Mouse (Mus musculus): Measurements from ENCODE around the gene Zfp661.
"Not testable (repeated sequence)": the region's sequence is repeated elsewhere in the genome, so short reads cannot be mapped to it uniquely, and the experiment has no call there.

Zfp661 gene

DNA sequence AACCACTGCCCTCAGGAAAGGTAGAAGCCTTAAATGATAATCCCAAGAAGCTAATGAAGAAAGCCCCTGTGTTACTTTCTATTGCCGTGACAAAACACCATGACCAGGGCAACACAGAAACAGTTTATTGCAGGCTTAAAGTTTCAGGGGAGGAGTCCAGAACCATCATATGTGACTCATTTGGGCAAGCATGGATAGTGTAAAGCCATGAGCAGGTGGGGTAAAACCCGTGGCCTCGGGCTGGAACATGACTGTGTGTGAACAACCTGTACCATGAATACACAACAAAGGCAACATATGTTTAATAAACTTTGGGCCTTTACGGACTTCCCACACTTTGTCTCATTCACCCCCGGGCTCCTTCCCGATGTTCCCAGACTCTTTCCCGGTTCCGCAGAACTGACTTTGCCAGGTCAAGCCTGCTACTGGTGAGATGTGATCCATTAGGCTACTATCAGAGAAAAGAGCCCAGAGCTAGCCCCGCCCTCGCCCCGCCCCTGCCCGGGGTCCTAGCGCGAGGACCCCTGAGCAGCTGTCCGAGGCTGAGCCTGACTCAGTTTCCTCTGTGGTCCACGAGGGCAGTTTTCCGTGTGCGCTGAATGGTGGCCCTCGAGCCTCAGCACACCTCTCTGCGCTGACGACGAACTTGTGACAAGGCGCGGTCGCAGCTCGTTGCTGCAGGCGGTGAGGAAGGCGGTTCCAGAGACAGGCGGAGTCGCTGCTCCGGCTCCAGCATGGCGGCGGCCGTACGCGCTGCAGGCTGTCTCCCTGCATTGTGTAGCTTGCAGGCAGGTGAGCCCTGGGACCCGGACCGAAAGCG is at the start of gene Zfp661, which contains the start of gene Mrps5:
TSS of gene Zfp661 (minus strand) at position 401 of the 820 bp plus-strand sequence.
TSS of gene Mrps5 (plus strand) at position 529 of the 820 bp plus-strand sequence.
- peak; percentile 85 for DNase-seq

- DNase-seq, result no peak
These were observed 48.7 kb upstream of the Zfp661 start for GRCm38 (mm10) chr2:127635581-127635980.

- no peak for DNase-seq
These were observed 45.7 kb upstream of the Zfp661 start for GRCm38 (mm10) chr2:127632601-127633000.

- DNase-seq, result no peak
These were observed 41.2 kb upstream of the Zfp661 start for GRCm38 (mm10) chr2:127627990-127628570.

DNA sequence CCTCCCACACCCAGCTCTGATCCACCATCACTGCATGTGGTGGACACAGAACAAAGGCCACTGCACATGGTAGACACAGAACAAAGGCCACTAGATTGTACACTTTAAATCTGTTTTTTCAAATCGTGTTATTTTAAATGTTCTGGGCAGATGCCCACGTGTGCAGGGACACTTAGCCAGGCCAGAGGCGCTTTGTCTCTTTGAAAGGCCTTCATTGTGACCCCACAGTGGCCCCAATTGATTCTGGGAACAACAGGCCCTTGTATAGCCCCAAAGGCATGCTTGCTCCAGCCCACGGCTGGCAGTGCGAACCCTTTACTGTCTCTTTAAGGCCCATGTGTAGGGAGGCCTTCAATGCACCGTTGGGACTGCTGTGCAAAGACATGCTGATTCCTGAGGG is 40.5 kb upstream of the Zfp661 start:
- no peak for DNase-seq

GRCm38 (mm10) chr2:127625659-127626058 is 38.8 kb upstream of the Zfp661 start:
- no peak for DNase-seq

- DNase-seq, result no peak
These were observed 37.9 kb upstream of the Zfp661 start for GRCm38 (mm10) chr2:127624786-127625185.

GRCm38 (mm10) chr2:127622065-127622464 is 35.2 kb upstream of the Zfp661 start:
- DNase-seq, result no peak

GRCm38 (mm10) chr2:127619311-127619710 is 32.4 kb upstream of the Zfp661 start:
- DNase-seq, result no peak

GRCm38 (mm10) chr2:127612288-127612687 is 25.4 kb upstream of the Zfp661 start:
- DNase-seq, result no peak

DNA sequence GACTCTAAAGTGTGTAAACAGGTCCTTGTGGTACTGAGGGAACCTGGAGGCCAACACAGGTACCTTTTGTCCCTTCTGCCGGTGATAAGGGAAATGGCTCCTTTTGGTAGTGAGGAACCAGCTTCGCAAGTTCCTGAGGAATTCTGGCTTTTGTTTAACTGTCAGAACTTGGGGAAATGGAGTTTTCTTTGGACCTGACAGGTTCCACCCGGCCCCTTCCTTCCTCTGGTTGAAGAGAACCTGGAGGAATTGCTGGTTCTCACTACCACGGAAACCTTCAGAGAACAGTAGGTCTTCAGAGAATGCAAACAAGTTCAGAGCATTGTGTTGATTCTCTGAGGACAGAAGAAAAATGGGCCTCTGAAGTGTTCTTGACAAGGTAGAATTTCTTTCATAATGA is 24.5 kb upstream of the Zfp661 start:
- no peak for DNase-seq

- no peak for DNase-seq
These were observed 22.1 kb upstream of the Zfp661 start for GRCm38 (mm10) chr2:127608986-127609385.

- DNase-seq, result no peak
These were observed 21.3 kb upstream of the Zfp661 start for GRCm38 (mm10) chr2:127608234-127608633.

- no peak for DNase-seq
These were observed 18.3 kb upstream of the Zfp661 start for GRCm38 (mm10) chr2:127605203-127605602.

- DNase-seq, result not testable (repeated sequence)
These were observed 16.5 kb upstream of the Zfp661 start for GRCm38 (mm10) chr2:127603383-127603782.

DNA sequence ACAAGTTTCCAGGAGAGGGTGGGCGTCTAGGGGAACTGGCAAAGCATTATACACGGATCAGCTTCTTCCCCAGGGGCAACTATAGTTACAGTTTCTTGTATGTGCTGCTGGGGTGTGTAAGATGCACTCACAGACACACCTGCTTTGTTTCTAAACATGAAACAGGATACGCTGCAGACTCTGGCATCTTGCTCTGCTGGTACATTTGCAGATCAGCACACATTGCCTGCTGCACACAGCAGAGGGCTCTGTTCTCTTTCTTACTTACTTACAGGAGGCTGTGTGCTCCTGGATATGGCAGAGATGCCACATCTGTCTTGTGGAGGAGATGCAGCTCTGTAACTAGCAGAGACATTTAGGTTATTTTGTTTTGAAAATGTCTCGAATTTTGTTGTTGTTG is 3.9 kb upstream of the Zfp661 start:
- DNase-seq, result no peak

DNA sequence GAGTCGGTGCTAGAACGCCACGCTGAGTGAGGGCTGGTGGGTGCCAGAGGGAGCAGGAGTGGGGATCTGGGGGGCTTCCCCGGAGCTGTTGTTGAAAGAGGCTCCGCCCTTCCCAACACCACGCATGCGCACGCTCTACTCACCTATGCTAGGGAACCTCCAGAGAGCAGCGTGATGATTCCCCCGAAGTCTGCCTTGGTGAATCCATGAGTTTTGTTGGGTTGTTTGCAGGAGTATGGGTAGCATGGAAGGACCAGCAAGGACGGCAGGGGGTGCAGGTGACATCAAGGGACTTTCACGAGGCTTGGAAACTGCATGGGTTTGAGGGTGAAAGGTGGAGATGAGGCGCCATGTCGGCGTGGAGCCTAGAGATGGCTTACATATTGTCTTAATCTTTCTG is 3.3 kb upstream of the Zfp661 start:
- no peak for DNase-seq

DNA sequence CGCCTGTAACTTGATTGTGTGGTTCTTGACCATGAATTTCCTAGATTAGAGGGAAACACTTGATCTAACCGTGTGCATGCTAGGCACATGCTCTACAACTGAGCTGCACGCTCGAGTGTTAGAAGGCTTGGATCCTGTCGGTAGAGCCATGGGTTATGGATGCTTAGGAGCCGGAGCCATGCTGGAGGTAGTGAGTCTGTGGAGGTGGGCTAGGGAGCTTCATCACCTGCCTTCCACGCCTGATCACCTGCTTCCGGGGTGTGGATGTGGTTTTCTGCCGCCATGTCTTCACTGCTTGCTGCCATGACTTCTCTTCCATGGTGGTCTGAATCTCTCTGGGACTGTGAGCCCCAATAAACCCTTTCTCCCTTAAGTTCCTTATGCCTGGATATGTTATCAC is 2.0 kb upstream of the Zfp661 start:
- no peak for DNase-seq

DNA sequence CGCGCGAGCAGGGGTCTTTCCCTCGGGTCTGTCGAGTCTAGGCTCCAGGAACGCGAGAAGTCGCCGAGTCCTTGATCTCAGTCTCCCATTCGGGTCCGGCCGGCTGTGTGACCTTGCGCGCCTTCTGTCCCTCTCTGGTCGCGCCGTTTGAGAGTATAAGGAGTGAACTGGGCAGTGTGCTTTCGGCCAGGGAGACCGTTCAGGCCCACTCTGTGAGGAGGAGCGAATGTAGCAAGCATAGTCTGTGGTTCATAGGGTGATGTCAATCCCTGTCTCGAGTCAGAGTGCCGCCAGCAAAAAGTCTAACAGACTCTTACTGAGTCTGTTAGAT is 585 bp upstream of the Zfp661 start:
- DNase-seq, result no peak

- DNase-seq, result peak; percentile 94
These were observed 2.4 kb downstream of the Zfp661 start for GRCm38 (mm10) chr2:127584436-127584858.

GRCm38 (mm10) chr2:127573322-127573721 is 13.6 kb downstream of the Zfp661 start:
- no peak for DNase-seq

DNA sequence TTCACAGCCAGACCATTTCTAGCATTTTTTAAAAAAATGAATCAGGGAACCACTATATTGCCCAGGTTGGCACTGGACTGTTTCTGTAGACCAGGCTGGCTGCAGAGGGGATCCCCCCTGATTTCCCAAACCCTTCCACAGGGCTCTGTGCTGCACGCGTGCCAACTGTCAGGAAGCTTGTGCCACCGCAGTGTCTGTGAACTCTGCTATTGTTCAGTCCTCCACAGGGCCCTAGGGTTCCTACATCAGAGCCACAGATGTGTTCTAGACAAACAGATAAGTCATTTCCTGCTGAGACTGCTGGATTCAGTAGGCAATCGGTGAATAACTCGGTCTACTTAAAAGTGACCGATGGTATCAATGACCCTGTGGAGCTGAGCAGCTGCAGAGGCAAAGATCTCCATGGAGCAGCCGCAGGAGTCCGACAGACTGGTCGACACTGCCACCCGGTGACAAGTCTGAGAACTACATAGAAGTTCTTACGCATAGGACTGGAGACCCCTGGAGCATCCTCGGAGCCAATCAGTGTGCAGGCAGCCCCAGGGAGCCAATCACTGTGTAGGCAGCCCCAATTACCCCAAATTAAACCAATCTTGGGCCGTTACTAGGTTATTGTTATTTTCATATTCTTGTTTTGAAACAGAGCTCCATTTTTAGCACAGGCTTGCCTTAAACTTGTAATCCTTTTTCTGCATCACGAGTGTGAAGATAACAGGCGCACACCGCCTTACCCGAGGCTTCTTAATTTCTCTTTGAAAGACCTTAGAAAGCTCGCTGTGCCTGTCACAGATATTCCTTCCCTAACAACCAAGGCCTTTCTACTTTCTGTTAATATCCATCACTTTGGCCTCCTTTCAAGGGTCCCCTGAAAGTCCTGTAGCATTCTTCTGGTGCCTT is 27.6 kb downstream of the Zfp661 start:
- peak; percentile 89 for DNase-seq

DNA sequence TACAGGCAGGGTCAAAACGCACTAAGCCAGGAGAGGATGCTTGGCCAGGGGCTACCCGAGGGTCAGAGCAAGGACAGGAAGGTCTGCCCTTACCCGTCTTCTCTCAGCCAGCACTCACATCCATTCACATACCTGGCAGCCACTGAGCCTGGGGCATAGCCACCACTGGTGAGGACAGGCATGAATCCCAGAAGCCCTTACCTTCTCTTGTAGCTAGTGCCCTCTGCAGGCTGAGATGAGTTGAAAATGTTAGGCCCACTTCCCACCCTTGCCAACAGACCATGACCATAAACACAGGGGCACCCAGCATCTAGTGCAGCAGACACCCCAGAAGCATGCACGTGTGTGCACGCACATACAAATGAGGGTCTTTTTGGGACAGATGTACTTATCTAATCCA is 35.8 kb downstream of the Zfp661 start:
- peak; percentile 34 for DNase-seq

DNA sequence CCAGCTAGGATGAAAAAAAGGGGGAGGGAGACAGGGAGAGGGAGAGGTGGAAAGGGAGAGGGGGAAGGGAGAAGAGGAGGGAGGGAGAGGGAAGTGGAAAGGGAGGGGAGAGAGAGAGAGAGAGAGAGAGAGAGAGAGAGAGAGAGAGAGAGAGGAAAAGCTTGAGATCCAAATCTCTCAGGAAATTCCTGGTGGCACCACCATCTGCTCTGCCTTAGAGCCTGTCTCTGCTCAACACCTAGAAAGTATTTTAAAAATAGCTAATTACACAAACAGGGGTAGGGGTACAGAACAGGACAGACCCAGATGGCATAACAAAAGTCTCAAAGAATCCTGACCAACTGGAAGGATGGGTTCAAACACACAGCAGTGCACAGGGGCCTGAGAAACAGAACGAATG is 36.4 kb downstream of the Zfp661 start:
- DNase-seq, result no peak
